Mouse (Mus musculus) CH12.LX (cell line): Measurements from ENCODE around the gene Tut7. TPM values are rescaled to one million over a fixed set of nuclear protein-coding genes. Genes with fewer than 3 reads are reported as not detected.

Experiments
- DNase-seq: peaks from one replicate; pipeline ENCODE4 v3.0.0-alpha.2; 2013; ENCODE audit errors: extremely low read depth
- H3K27ac ChIP-seq: 2 replicates; pipeline ENCODE4 v1.5.1; 2012; ENCODE audit warnings: low read depth, mild to moderate bottlenecking, control low read depth, moderate library complexity; ENCODE audit not compliant: insufficient read depth
- H3K27me3 ChIP-seq: replicated peaks from 2 replicates; pipeline ENCODE3; 2012; ENCODE audit warnings: inconsistent platforms
- H3K36me3 ChIP-seq, 2 experiments: replicated peaks in 1 of 2; 2 replicates each; pipeline versions ENCODE3 to v1.6.1; 2012; ENCODE audit warnings: inconsistent platforms in 1 of 2, low read length in 1 of 2, mild to moderate bottlenecking in 1 of 2, mixed read lengths in 1 of 2, moderate library complexity in 1 of 2; ENCODE audit not compliant: control insufficient read depth in 1 of 2, insufficient read depth in 1 of 2
- H3K4me1 ChIP-seq, 2 experiments: 2 replicates each; pipeline ENCODE4 v1.6.1; 2012; ENCODE audit warnings: inconsistent platforms in 1 of 2, moderate library complexity in 1 of 2; ENCODE audit not compliant: insufficient read depth in 2 of 2, control insufficient read depth in 1 of 2
- H3K4me2 ChIP-seq: 2 replicates; pipeline ENCODE4 v1.6.1; 2012; ENCODE audit warnings: low read depth, mild to moderate bottlenecking, control low read depth; ENCODE audit not compliant: poor library complexity, insufficient read depth, severe bottlenecking
- H3K4me3 ChIP-seq, 3 experiments: fragments of 150-350 bp in 1 of 3; sonication (generic) in 1 of 3; replicated peaks in 1 of 3; 2 replicates each; pipeline versions ENCODE3 to v1.5.1; 2011 to 2012; ENCODE audit warnings: low read depth in 2 of 3, low read length in 2 of 3, mild to moderate bottlenecking in 2 of 3, moderate library complexity in 2 of 3, control low read depth in 1 of 3, improper control_type of control experiment in 1 of 3, inconsistent platforms in 1 of 3, mixed read lengths in 1 of 3; ENCODE audit not compliant: poor library complexity in 1 of 3
- H3K79me2 ChIP-seq: replicated peaks from 2 replicates; pipeline ENCODE4 v1.6.1; 2012; ENCODE audit warnings: mild to moderate bottlenecking, moderate library complexity; ENCODE audit not compliant: control insufficient read depth, poor library complexity, insufficient read depth, severe bottlenecking; ENCODE audit errors: extremely low read depth
- H3K9ac ChIP-seq: 2 replicates; pipeline ENCODE4 v1.6.1; 2012; ENCODE audit warnings: low read depth, mild to moderate bottlenecking, control low read depth, moderate library complexity; ENCODE audit not compliant: insufficient read depth
- H3K9me3 ChIP-seq: replicated peaks from 2 replicates; pipeline ENCODE3; 2012; ENCODE audit warnings: low read length, inconsistent platforms, mixed read lengths
- BHLHE40 ChIP-seq: IDR thresholded peaks from 2 replicates; pipeline ENCODE4 v1.6.1; 2011; ENCODE audit warnings: mild to moderate bottlenecking, low read depth, low read length, improper control_type of control experiment
- CTCF ChIP-seq, 2 experiments: IDR thresholded peaks in 1 of 2; conservative IDR thresholded peaks in 1 of 2; 2 replicates each; pipeline ENCODE4 v1.5.1; 2011 to 2012; ENCODE audit warnings: low read depth in 2 of 2, low read length in 2 of 2, improper control_type of control experiment in 1 of 2, inconsistent platforms in 1 of 2, mild to moderate bottlenecking in 1 of 2, moderate library complexity in 1 of 2
- EP300 ChIP-seq: IDR thresholded peaks from 2 replicates; pipeline ENCODE4 v1.6.1; 2011; ENCODE audit warnings: low read length, improper control_type of control experiment
- HCFC1 ChIP-seq: IDR thresholded peaks from 2 replicates; pipeline ENCODE4 v1.6.1; 2012; ENCODE audit warnings: low read depth, mild to moderate bottlenecking, inconsistent platforms, low read length, improper control_type of control experiment
- IRF4 ChIP-seq: IDR thresholded peaks from 2 replicates; pipeline ENCODE4 v1.6.1; 2014; ENCODE audit warnings: low read depth, mild to moderate bottlenecking, inconsistent platforms, low read length, improper control_type of control experiment
- KAT2A ChIP-seq: IDR thresholded peaks from 2 replicates; pipeline ENCODE4 v1.6.1; 2012; ENCODE audit warnings: low read length, improper control_type of control experiment, inconsistent platforms; ENCODE audit not compliant: insufficient replicate concordance
- MAFK ChIP-seq: IDR thresholded peaks from 2 replicates; pipeline ENCODE4 v1.6.1; 2011; ENCODE audit warnings: low read length, improper control_type of control experiment; ENCODE audit not compliant: insufficient replicate concordance
- MEF2A ChIP-seq: IDR thresholded peaks from 2 replicates; pipeline ENCODE4 v1.6.1; 2014; ENCODE audit warnings: low read depth, mild to moderate bottlenecking, inconsistent platforms, low read length, improper control_type of control experiment, borderline replicate concordance
- MXI1 ChIP-seq: IDR thresholded peaks from 2 replicates; pipeline ENCODE4 v1.6.1; 2011; ENCODE audit warnings: mild to moderate bottlenecking, low read depth, low read length, improper control_type of control experiment
- NELFE ChIP-seq: IDR thresholded peaks from 2 replicates; pipeline ENCODE4 v1.6.1; 2011; ENCODE audit warnings: low read depth, low read length, improper control_type of control experiment
- PAX5 ChIP-seq: IDR thresholded peaks from 2 replicates; pipeline ENCODE4 v1.6.1; 2012; ENCODE audit warnings: low read length, inconsistent platforms, mixed read lengths
- RAD21 ChIP-seq: IDR thresholded peaks from 2 replicates; pipeline ENCODE4 v1.6.1; 2011; ENCODE audit warnings: low read depth, mild to moderate bottlenecking, low read length, improper control_type of control experiment, moderate library complexity
- RCOR1 ChIP-seq: conservative IDR thresholded peaks from 2 replicates; pipeline ENCODE4 v1.6.1; 2012; ENCODE audit warnings: low read depth, mild to moderate bottlenecking, inconsistent platforms, low read length, improper control_type of control experiment
- SMC3 ChIP-seq: IDR thresholded peaks from 2 replicates; pipeline ENCODE4 v1.6.1; 2011; ENCODE audit warnings: low read depth, low read length, improper control_type of control experiment
- TCF12 ChIP-seq: IDR thresholded peaks from 2 replicates; pipeline ENCODE4 v1.6.1; 2014; ENCODE audit warnings: low read depth, mild to moderate bottlenecking, inconsistent platforms, low read length, improper control_type of control experiment
- UBTF ChIP-seq: IDR thresholded peaks from 2 replicates; pipeline ENCODE4 v1.6.1; 2012; ENCODE audit warnings: low read depth, mild to moderate bottlenecking, inconsistent platforms, low read length, improper control_type of control experiment, moderate library complexity
- USF2 ChIP-seq: conservative IDR thresholded peaks from 2 replicates; pipeline ENCODE4 v1.6.1; 2011; ENCODE audit warnings: low read depth, low read length, improper control_type of control experiment
- ZMIZ1 ChIP-seq: IDR thresholded peaks from 2 replicates; pipeline ENCODE4 v1.6.1; 2012; ENCODE audit warnings: low read depth, mild to moderate bottlenecking, inconsistent platforms, low read length, improper control_type of control experiment
- ZNF384 ChIP-seq: IDR thresholded peaks from 2 replicates; pipeline ENCODE4 v1.6.1; 2012; ENCODE audit warnings: low read depth, low read length, improper control_type of control experiment, inconsistent platforms
- dilution Hi-C: fragments of 300-500 bp; cut with MboI; formaldehyde crosslinking; loops from 2 replicates; pipeline ENCODE4 v1.14.3; 2020; ENCODE audit warnings: low sequenced_read_pairs; ENCODE audit not compliant: extremely low pct_unique_long_range_greater_than_20kb, extremely low pct_ligation_motif_present
- in situ Hi-C: fragments of 300-500 bp; cut with MboI; formaldehyde crosslinking; loops from 3 replicates; pipeline ENCODE4 v1.14.3; 2019; ENCODE audit warnings: low sequenced_read_pairs, low pct_ligation_motif_present, low pct_unique_long_range_greater_than_20kb, mixed read lengths
- polyA plus RNA-seq: library from polyadenylated mRNA; unstranded; fragments of >175 nt; gene quantifications from 2 replicates; pipeline ENCODE4 v1.2.1, GENCODE M21; 2012; ENCODE audit warnings: low read depth; ENCODE audit not compliant: insufficient read length
- total RNA-seq, 2 experiments: library from RNA; depleted of rRNA; stranded (reverse); fragments of 300-350 nt in 1 of 2; fragments of >200 nt in 1 of 2; gene quantifications; 2 replicates each; pipeline ENCODE4 v1.2.3; 2012 to 2014

Gene Tut7
- total and polyA plus RNA-seq, 3 experiments = 14.3 to 21.6 (median 17.9) TPM

DNA sequence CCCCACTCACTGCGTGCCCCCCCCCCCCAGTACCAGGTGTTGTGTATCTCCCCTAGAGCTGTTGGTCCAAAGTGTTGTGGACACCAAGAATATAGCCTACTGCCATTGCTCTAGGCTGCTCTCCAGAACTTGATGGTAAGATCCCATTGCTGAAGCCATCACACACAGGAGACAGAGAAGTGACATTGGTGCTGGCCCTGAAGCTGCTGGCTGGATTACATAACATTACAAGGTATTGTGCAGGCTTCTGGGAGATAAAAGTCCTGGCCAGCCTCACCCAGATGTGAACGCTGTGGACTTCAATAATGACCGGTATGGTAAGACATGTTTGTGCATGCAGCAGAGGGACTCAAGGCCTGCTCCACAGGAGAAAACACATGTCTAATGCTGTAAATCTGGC is 15.5 kb upstream of the Tut7 start:
- H3K36me3 ChIP-seq = no peaks in the 10 kb centered on the region
- in situ Hi-C loops (loop anchor here (25.0 kb wide), 1 partner anchor 1201 kb away; no protein-coding TSS in a partner anchor), dilution Hi-C loops (no loop called here)
- peaks cover 3% of the 10 kb centered on the region for H3K27me3 ChIP-seq
- no peak overlapping the region for H3K4me3 ChIP-seq
- no peak overlapping the region for H3K27ac ChIP-seq
- no peaks in the 10 kb centered on the region for H3K9me3 ChIP-seq
- H3K9ac ChIP-seq = no peak overlapping the region
- TF ChIP-seq EP300 (no peak), NELFE (no peak), SMC3 (no peak), KAT2A (no peak), CTCF (conservative IDR thresholded peaks at IDR 0.05 in 1 of 2, IDR thresholded peaks at IDR 0.05 in 1 of 2; ENCODE audit: low read depth in 2 of 2, low read length in 2 of 2) (no peak), MEF2A (no peak), MAFK (no peak), RCOR1 (no peak), UBTF (no peak), PAX5 (no peak)
- H3K4me2 ChIP-seq = no peak overlapping the region
- no peak for DNase-seq
- no peaks in the 10 kb centered on the region for H3K79me2 ChIP-seq
- peaks cover 3 to 7% of the 10 kb centered on the region in 2 experiments; a peak in 2 of 4 replicates for H3K4me1 ChIP-seq

DNA sequence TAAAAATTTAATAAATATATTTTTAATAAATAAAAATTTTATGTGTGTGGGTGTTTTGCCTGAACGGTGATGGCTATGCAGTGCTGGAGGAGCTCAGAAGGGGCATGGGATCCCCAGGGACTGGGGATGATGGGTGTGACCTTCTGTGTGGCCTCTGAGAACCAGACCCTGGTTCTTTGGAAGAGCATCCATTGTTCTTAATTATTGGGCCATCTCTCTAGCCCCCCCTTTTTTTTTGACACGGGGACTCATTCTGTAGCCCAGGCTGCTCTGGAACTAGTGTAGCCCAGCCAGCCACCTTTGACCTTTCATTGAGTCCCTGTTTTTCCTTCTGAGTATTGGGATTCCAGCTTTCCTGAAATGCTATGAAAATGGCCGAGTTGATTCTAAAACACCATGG is 13.9 kb upstream of the Tut7 start:
- no peak overlapping the region for H3K4me2 ChIP-seq
- TF ChIP-seq ZMIZ1 (no peak), EP300 (no peak), MXI1 (no peak), BHLHE40 (no peak), ZNF384 (no peak), USF2 (no peak), IRF4 (no peak), RAD21 (no peak), RCOR1 (no peak), HCFC1 (no peak), TCF12 (no peak)
- H3K79me2 ChIP-seq = no peaks in the 10 kb centered on the region
- no peak for DNase-seq
- dilution Hi-C loops (no loop called here), in situ Hi-C loops (loop anchor here (25.0 kb wide), 1 partner anchor 1200 kb away; no protein-coding TSS in a partner anchor)
- no peak overlapping the region for H3K27ac ChIP-seq
- no peaks in the 10 kb centered on the region for H3K36me3 ChIP-seq
- no peak overlapping the region for H3K4me3 ChIP-seq
- no peaks in the 10 kb centered on the region for H3K9me3 ChIP-seq
- H3K27me3 ChIP-seq = peaks cover 2% of the 10 kb centered on the region
- no peak overlapping the region for H3K9ac ChIP-seq
- H3K4me1 ChIP-seq = 0 out of 4 replicates have a peak, but pooled peaks cover 0 to 3% of the 10 kb centered on the region in 2 experiments
